Mouse (Mus musculus) CH12.LX (cell line): Measurements from ENCODE around the gene Rgs3. TPM values are rescaled to one million over a fixed set of nuclear protein-coding genes. Genes with fewer than 3 reads are reported as not detected.

Experiments used
- DNase-seq: peaks from one replicate; pipeline ENCODE4 v3.0.0-alpha.2; 2013; ENCODE audit errors: extremely low read depth
- H3K27ac ChIP-seq: 2 replicates; pipeline ENCODE4 v1.5.1; 2012; ENCODE audit warnings: low read depth, mild to moderate bottlenecking, control low read depth, moderate library complexity; ENCODE audit not compliant: insufficient read depth
- H3K27me3 ChIP-seq: replicated peaks from 2 replicates; pipeline ENCODE3; 2012; ENCODE audit warnings: inconsistent platforms
- H3K36me3 ChIP-seq, 2 experiments: replicated peaks in 1 of 2; 2 replicates each; pipeline versions ENCODE3 to v1.6.1; 2012; ENCODE audit warnings: inconsistent platforms in 1 of 2, low read length in 1 of 2, mild to moderate bottlenecking in 1 of 2, mixed read lengths in 1 of 2, moderate library complexity in 1 of 2; ENCODE audit not compliant: control insufficient read depth in 1 of 2, insufficient read depth in 1 of 2
- H3K4me1 ChIP-seq, 2 experiments: 2 replicates each; pipeline ENCODE4 v1.6.1; 2012; ENCODE audit warnings: inconsistent platforms in 1 of 2, moderate library complexity in 1 of 2; ENCODE audit not compliant: insufficient read depth in 2 of 2, control insufficient read depth in 1 of 2
- H3K4me2 ChIP-seq: 2 replicates; pipeline ENCODE4 v1.6.1; 2012; ENCODE audit warnings: low read depth, mild to moderate bottlenecking, control low read depth; ENCODE audit not compliant: poor library complexity, insufficient read depth, severe bottlenecking
- H3K4me3 ChIP-seq, 3 experiments: fragments of 150-350 bp in 1 of 3; sonication (generic) in 1 of 3; replicated peaks in 1 of 3; 2 replicates each; pipeline versions ENCODE3 to v1.5.1; 2011 to 2012; ENCODE audit warnings: low read depth in 2 of 3, low read length in 2 of 3, mild to moderate bottlenecking in 2 of 3, moderate library complexity in 2 of 3, control low read depth in 1 of 3, improper control_type of control experiment in 1 of 3, inconsistent platforms in 1 of 3, mixed read lengths in 1 of 3; ENCODE audit not compliant: poor library complexity in 1 of 3
- H3K79me2 ChIP-seq: replicated peaks from 2 replicates; pipeline ENCODE4 v1.6.1; 2012; ENCODE audit warnings: mild to moderate bottlenecking, moderate library complexity; ENCODE audit not compliant: control insufficient read depth, poor library complexity, insufficient read depth, severe bottlenecking; ENCODE audit errors: extremely low read depth
- H3K9ac ChIP-seq: 2 replicates; pipeline ENCODE4 v1.6.1; 2012; ENCODE audit warnings: low read depth, mild to moderate bottlenecking, control low read depth, moderate library complexity; ENCODE audit not compliant: insufficient read depth
- H3K9me3 ChIP-seq: replicated peaks from 2 replicates; pipeline ENCODE3; 2012; ENCODE audit warnings: low read length, inconsistent platforms, mixed read lengths
- CHD2 ChIP-seq: IDR thresholded peaks from 2 replicates; pipeline ENCODE4 v1.6.1; 2011; ENCODE audit warnings: low read length, improper control_type of control experiment
- GABPA ChIP-seq: IDR thresholded peaks from 2 replicates; pipeline ENCODE4 v1.6.1; 2012; ENCODE audit warnings: low read depth, low read length, improper control_type of control experiment, inconsistent platforms; ENCODE audit not compliant: insufficient replicate concordance
- JUN ChIP-seq: IDR thresholded peaks from 2 replicates; pipeline ENCODE4 v1.6.1; 2011; ENCODE audit warnings: low read depth, mild to moderate bottlenecking, low read length, improper control_type of control experiment, moderate library complexity; ENCODE audit not compliant: insufficient read depth
- JUND ChIP-seq: conservative IDR thresholded peaks from 2 replicates; pipeline ENCODE4 v1.6.1; 2011; ENCODE audit warnings: low read depth, low read length, improper control_type of control experiment
- MAX ChIP-seq: IDR thresholded peaks from 2 replicates; pipeline ENCODE4 v1.6.1; 2011; ENCODE audit warnings: low read length, improper control_type of control experiment
- MXI1 ChIP-seq: IDR thresholded peaks from 2 replicates; pipeline ENCODE4 v1.6.1; 2011; ENCODE audit warnings: mild to moderate bottlenecking, low read depth, low read length, improper control_type of control experiment
- POLR2A ChIP-seq: IDR thresholded peaks from 2 replicates; pipeline ENCODE4 v1.6.1; 2011; ENCODE audit warnings: low read depth, mild to moderate bottlenecking, improper control_type of control experiment, low read length
- SIN3A ChIP-seq: IDR thresholded peaks from 2 replicates; pipeline ENCODE4 v1.6.1; 2012; ENCODE audit warnings: low read length, improper control_type of control experiment, inconsistent platforms
- SMC3 ChIP-seq: IDR thresholded peaks from 2 replicates; pipeline ENCODE4 v1.6.1; 2011; ENCODE audit warnings: low read depth, low read length, improper control_type of control experiment
- USF2 ChIP-seq: conservative IDR thresholded peaks from 2 replicates; pipeline ENCODE4 v1.6.1; 2011; ENCODE audit warnings: low read depth, low read length, improper control_type of control experiment
- ZC3H11A ChIP-seq: IDR thresholded peaks from 2 replicates; pipeline ENCODE4 v1.6.1; 2012; ENCODE audit warnings: low read depth, mild to moderate bottlenecking, inconsistent platforms, low read length, improper control_type of control experiment
- ZKSCAN1 ChIP-seq: IDR thresholded peaks from 2 replicates; pipeline ENCODE4 v1.6.1; 2012; ENCODE audit warnings: low read depth, inconsistent platforms, low read length, improper control_type of control experiment, borderline replicate concordance
- ZNF384 ChIP-seq: IDR thresholded peaks from 2 replicates; pipeline ENCODE4 v1.6.1; 2012; ENCODE audit warnings: low read depth, low read length, improper control_type of control experiment, inconsistent platforms
- dilution Hi-C: fragments of 300-500 bp; cut with MboI; formaldehyde crosslinking; loops from 2 replicates; pipeline ENCODE4 v1.14.3; 2020; ENCODE audit warnings: low sequenced_read_pairs; ENCODE audit not compliant: extremely low pct_unique_long_range_greater_than_20kb, extremely low pct_ligation_motif_present
- in situ Hi-C: fragments of 300-500 bp; cut with MboI; formaldehyde crosslinking; loops from 3 replicates; pipeline ENCODE4 v1.14.3; 2019; ENCODE audit warnings: low sequenced_read_pairs, low pct_ligation_motif_present, low pct_unique_long_range_greater_than_20kb, mixed read lengths
- polyA plus RNA-seq: library from polyadenylated mRNA; unstranded; fragments of >175 nt; gene quantifications from 2 replicates; pipeline ENCODE4 v1.2.1, GENCODE M21; 2012; ENCODE audit warnings: low read depth; ENCODE audit not compliant: insufficient read length
- total RNA-seq, 2 experiments: library from RNA; depleted of rRNA; stranded (reverse); fragments of 300-350 nt in 1 of 2; fragments of >200 nt in 1 of 2; gene quantifications; 2 replicates each; pipeline ENCODE4 v1.2.3; 2012 to 2014

The Rgs3 gene
- total and polyA plus RNA-seq, 3 experiments: 3.3 to 6.0 (median 3.5) TPM

GRCm38 (mm10) chr4:62604094-62604493 is 44.4 kb downstream of the Rgs3 start:
- Histone ChIP-seq H3K27me3 (peaks cover 2% of the 10 kb centered on the region), H3K79me2 (no peaks in the 10 kb centered on the region), H3K4me1 (peaks cover 0 to 10% of the 10 kb centered on the region in 2 experiments; a peak in 2 of 4 replicates), H3K4me2 (no peak overlapping the region), H3K9me3 (peaks cover 2% of the 10 kb centered on the region), H3K27ac (no peak overlapping the region), H3K9ac (no peak overlapping the region), H3K36me3 (no peaks in the 10 kb centered on the region), H3K4me3 (no peak overlapping the region)
- in situ Hi-C loops (no loop called here), dilution Hi-C loops (no loop called here)
- no peak for TF ChIP-seq SMC3
- TF ChIP-seq JUND: no peak
- no peak for DNase-seq

DNA sequence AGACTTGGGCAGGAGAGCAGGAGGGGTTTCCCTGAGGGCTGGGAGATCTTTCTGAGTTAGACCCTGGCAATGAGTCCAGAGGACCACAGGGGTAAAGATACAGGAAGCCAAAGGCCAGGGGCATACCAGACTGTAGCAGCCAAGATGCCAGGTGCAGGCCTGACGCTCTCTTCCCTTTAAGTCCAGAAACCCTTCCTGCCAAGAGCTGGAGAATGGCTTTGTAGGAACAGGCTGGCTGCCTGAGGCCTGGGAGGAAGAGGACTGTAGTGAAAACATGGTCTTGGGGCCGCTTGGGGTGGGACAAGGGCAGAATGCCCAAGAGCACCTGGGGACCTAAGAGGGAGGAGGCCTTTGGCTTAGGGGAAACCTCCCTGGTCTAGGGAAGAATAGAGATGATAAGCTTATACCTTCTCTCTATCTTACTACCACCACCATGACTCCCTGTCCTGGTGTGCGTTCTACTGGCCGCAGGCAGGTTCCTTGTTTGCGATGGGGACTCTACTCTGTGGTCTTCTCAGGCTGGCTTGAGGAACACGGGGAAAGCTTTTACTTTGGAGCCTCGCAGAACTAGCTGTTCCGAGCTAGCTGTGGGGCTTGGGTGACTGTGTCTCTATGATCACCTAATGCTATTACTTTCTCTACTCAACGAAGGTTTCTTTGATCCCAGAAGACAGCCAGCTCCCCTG is 46.4 kb downstream of the Rgs3 start:
- H3K9me3 ChIP-seq: peaks cover 1% of the 10 kb centered on the region
- in situ Hi-C loops (no loop called here), dilution Hi-C loops (no loop called here)
- H3K4me1 ChIP-seq: peaks cover 0 to under 1% of the 10 kb centered on the region in 2 experiments; a peak in 1 of 4 replicates
- H3K4me3 ChIP-seq: no peak overlapping the region
- no peak for TF ChIP-seq JUN
- no peak for TF ChIP-seq CHD2
- H3K4me2 ChIP-seq: no peak overlapping the region
- H3K27me3 ChIP-seq: peaks cover 2% of the 10 kb centered on the region
- H3K79me2 ChIP-seq: no peaks in the 10 kb centered on the region
- no peak for DNase-seq
- no peak overlapping the region for H3K9ac ChIP-seq
- H3K36me3 ChIP-seq: no peaks in the 10 kb centered on the region
- H3K27ac ChIP-seq: no peak overlapping the region

GRCm38 (mm10) chr4:62606542-62606882 is 46.9 kb downstream of the Rgs3 start:
- no peak overlapping the region for H3K9ac ChIP-seq
- H3K36me3 ChIP-seq: no peaks in the 10 kb centered on the region
- in situ Hi-C loops: no loop called here
- no peaks in the 10 kb centered on the region for H3K79me2 ChIP-seq
- dilution Hi-C loops: no loop called here
- no peaks in the 10 kb centered on the region for H3K4me1 ChIP-seq
- TF ChIP-seq ZC3H11A (no peak), ZNF384 (no peak), MAX (no peak), POLR2A (no peak), GABPA (no peak), USF2 (no peak), MXI1 (no peak), ZKSCAN1 (no peak), CHD2 (no peak), SIN3A (no peak)
- H3K27me3 ChIP-seq: peaks cover 2% of the 10 kb centered on the region
- no peak overlapping the region for H3K4me3 ChIP-seq
- no peaks in the 10 kb centered on the region for H3K9me3 ChIP-seq
- no peak overlapping the region for H3K27ac ChIP-seq
- no peak for DNase-seq
- no peak overlapping the region for H3K4me2 ChIP-seq
